Mouse (Mus musculus): ENCODE measurements at regions not wholly inside any gene's neighbourhood (a gene's known extent, or its start where the extent isn't known, plus 50 kb on each side); places are given as distances from the start of the nearest gene placed in this dataset.

DNA sequence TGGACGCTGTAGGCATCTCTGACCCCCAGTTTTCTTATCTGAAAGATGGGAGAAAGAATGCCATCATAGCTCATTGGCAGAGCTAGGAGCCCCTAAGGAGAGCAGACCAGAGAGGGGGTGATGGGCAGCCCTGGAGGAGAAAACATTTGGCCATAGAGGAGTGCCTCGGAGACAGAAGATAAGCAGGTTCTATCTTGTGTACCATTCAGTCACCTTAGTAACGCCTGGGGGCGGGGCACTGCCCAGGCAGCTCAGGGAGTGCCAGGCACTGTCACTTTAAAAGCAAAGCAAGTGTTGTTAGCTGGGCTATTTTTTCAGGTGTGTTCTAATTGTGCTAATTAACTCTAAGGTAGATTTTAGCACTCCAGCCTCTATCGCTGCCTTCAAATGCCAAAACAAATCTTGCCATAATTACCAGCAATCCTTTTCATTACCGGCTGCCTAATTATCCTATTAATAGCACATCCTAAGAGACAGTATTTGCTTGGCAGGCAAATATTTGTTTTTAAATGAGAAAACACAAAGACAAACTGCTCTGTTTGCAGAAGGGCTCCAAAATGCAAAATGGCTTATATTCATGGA, 119.1 kb downstream of the Tle3 start:
- H3K27ac ChIP-seq (replicated peaks) = no peak overlapping the region
- no peaks in the 10 kb centered on the region for H3K9me3 ChIP-seq
- ATAC-seq (ENCODE audit: low read depth) = no peak
- H3K4me2 ChIP-seq = no peak overlapping the region
- H3K27me3 ChIP-seq = peaks cover 62% of the 10 kb centered on the region
- H3K9ac ChIP-seq = no peak overlapping the region
- WGBS = 50% methylated on average over 6 of the region's 6 CpGs
- no peak overlapping the region for H3K4me3 ChIP-seq
- peaks cover 7% of the 10 kb centered on the region; the same call in 1 of the 2 replicates for H3K4me1 ChIP-seq (replicated peaks)
- no peaks in the 10 kb centered on the region for H3K36me3 ChIP-seq

DNA sequence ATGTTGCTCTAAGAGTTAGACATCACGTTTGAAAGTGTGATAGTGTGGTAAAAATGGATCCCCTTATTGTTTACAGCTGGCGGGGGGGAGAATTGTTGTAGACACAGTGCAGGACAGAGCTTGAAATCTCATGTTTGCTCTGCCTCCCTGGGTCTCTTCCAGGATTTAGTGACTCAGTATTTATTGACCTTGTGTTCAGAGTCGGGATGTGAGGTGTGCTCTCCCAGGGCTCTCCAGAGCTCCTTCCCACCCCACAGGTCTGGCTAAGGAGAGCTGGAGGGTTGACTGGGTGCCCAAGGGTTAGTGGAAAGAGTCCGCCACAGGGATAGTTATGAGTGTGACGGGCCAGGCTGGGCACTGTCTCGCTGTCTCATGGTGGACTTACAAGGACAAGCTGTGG, 117.8 kb downstream of the Tle3 start:
- Histone ChIP-seq H3K4me2 (no peak overlapping the region), H3K27ac (replicated peaks) (no peak overlapping the region), H3K27me3 (peaks cover 58% of the 10 kb centered on the region), H3K4me1 (replicated peaks) (peaks cover 7% of the 10 kb centered on the region; the same call in 1 of the 2 replicates), H3K9ac (no peak overlapping the region), H3K9me3 (no peaks in the 10 kb centered on the region), H3K4me3 (no peak overlapping the region), H3K36me3 (no peaks in the 10 kb centered on the region)
- no peak for ATAC-seq (ENCODE audit: low read depth)
- WGBS = 80% methylated on average over 6 of the region's 6 CpGs

DNA sequence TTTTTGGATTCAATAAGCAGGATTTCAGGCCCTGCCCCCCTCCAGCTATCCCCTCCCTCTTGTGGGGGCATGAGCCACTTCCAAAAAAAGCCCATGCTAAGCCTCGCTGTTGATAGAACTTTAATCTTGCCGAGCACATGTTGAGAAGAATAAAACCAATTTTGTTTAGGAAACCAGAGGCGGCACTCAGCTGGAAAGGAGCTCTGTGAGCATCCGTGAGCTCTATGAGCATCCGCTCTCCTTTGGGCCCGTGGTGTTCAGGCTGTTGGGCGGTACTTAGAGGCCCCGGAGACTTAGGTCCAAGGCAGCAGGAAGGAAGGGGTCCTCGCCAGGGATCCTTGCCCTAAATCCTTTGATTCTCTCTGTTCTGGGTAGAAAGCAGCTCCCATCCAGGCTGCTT, 117.0 kb downstream of the Tle3 start:
- no peaks in the 10 kb centered on the region for H3K9me3 ChIP-seq
- ATAC-seq (ENCODE audit: low read depth) = no peak
- H3K27ac ChIP-seq (replicated peaks) = no peak overlapping the region
- no peak overlapping the region for H3K4me3 ChIP-seq
- no peak overlapping the region for H3K4me2 ChIP-seq
- peaks cover 7% of the 10 kb centered on the region; the same call in 1 of the 2 replicates for H3K4me1 ChIP-seq (replicated peaks)
- H3K9ac ChIP-seq = no peak overlapping the region
- no peaks in the 10 kb centered on the region for H3K36me3 ChIP-seq
- WGBS = 38% methylated on average over 9 of the region's 9 CpGs
- peaks cover 56% of the 10 kb centered on the region for H3K27me3 ChIP-seq

DNA sequence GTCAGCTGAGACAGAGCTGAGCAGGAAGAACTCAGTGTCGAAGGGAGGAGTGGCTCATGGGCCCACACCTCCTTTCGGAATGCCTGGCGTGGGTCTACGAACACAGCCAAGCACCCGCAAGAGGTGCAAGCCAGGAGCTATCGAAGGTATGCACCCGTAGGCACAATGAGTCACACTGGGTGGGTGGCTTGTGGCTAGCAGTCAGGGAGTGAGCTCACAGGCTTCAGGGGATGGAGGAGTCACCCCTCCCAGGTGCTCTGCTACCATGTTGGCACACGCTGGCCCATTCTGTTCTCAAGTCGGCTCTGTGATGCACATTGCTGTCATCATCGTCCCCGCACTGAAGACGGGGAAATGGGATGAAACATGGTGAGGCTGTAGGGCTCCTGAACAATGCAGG, 115.7 kb downstream of the Tle3 start:
- no peak overlapping the region for H3K9ac ChIP-seq
- H3K27ac ChIP-seq (replicated peaks) = no peak overlapping the region
- H3K4me3 ChIP-seq = no peak overlapping the region
- peaks cover 46% of the 10 kb centered on the region for H3K27me3 ChIP-seq
- 91% methylated on average over 12 of the region's 12 CpGs for WGBS
- peaks cover 7% of the 10 kb centered on the region; the same call in 1 of the 2 replicates for H3K4me1 ChIP-seq (replicated peaks)
- H3K9me3 ChIP-seq = no peaks in the 10 kb centered on the region
- no peak overlapping the region for H3K4me2 ChIP-seq
- no peaks in the 10 kb centered on the region for H3K36me3 ChIP-seq
- no peak for ATAC-seq (ENCODE audit: low read depth)

DNA sequence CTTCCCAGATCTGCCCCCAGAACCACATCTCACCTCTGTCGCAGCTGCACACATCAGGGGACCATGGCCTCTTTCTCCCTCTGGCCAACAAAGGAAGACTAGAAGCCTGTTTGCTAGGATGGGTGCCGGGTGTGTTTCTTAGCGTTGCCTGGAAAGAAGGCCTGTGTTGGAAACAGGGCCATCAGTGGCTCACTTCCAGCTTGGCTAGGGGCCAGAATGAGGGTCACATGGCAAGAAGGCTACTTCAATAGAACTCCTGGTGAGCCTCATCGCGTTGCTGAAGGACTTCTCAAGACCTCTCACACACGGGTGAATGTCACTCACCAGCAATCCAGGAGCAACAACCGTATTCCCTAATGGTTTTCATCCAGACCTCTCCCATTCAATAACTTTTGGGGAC, 115.0 kb downstream of the Tle3 start:
- H3K4me3 ChIP-seq = no peak overlapping the region
- no peaks in the 10 kb centered on the region for H3K9me3 ChIP-seq
- peaks cover 7% of the 10 kb centered on the region; the same call in 1 of the 2 replicates for H3K4me1 ChIP-seq (replicated peaks)
- no peaks in the 10 kb centered on the region for H3K36me3 ChIP-seq
- no peak overlapping the region for H3K27ac ChIP-seq (replicated peaks)
- H3K4me2 ChIP-seq = no peak overlapping the region
- 62% methylated on average over 7 of the region's 7 CpGs for WGBS
- H3K27me3 ChIP-seq = peaks cover 43% of the 10 kb centered on the region
- ATAC-seq (ENCODE audit: low read depth) = no peak
- no peak overlapping the region for H3K9ac ChIP-seq

DNA sequence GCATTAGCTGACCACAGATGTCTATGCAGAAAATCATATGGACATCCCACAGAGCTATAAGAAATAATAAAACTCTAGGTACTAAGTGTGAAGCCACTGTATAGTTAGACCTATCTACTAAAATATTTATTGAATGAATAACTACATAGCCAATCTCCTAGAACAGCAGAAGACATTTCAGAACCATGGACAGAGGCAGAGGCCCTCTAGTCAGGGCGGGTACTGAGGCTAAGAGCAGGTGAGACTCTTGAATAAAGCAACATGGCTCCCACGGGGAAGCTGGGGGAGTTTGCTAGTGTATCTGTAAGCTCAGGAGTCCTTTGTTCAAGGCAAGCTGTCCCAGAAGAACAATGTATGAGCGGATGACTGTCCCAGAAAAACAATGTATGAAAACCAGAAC, 112.2 kb downstream of the Tle3 start:
- no peak overlapping the region for H3K4me3 ChIP-seq
- no peak overlapping the region for H3K4me2 ChIP-seq
- no peak overlapping the region for H3K27ac ChIP-seq (replicated peaks)
- no peak overlapping the region for H3K9ac ChIP-seq
- H3K36me3 ChIP-seq = no peaks in the 10 kb centered on the region
- H3K4me1 ChIP-seq (replicated peaks) = peaks cover 8% of the 10 kb centered on the region
- no peaks in the 10 kb centered on the region for H3K9me3 ChIP-seq
- 30% methylated on average over 3 of the region's 3 CpGs for WGBS
- peaks cover 38% of the 10 kb centered on the region for H3K27me3 ChIP-seq
- ATAC-seq (ENCODE audit: low read depth) = no peak

DNA sequence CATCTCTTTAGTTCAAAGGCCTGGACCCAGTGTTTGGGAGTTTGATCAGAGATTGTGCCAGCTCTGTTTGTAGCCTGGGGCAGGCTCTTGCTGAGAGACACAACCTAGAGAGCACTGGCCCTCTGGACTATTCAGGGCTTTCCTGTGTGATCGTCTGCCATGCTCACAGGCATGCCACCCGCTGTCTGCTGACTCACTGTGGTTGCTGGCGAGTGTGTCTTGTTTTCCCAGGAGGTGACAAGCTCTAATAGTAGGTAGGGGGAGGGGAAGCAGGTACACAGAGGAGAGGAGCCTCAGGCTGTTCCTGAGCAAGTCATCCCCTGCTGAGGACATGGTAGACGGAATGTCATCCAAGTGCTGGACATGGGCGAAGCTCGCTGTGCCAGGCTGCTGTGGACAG, 107.5 kb downstream of the Tle3 start:
- no peak for ATAC-seq (ENCODE audit: low read depth)
- Histone ChIP-seq H3K27ac (replicated peaks) (no peak overlapping the region), H3K9me3 (no peaks in the 10 kb centered on the region), H3K4me3 (no peak overlapping the region), H3K9ac (no peak overlapping the region; the same call in 1 of the 2 replicates), H3K36me3 (no peaks in the 10 kb centered on the region), H3K4me1 (replicated peaks) (peaks cover 15% of the 10 kb centered on the region), H3K4me2 (no peak overlapping the region), H3K27me3 (peaks cover 39% of the 10 kb centered on the region)
- WGBS = 40% methylated on average over 6 of the region's 6 CpGs

DNA sequence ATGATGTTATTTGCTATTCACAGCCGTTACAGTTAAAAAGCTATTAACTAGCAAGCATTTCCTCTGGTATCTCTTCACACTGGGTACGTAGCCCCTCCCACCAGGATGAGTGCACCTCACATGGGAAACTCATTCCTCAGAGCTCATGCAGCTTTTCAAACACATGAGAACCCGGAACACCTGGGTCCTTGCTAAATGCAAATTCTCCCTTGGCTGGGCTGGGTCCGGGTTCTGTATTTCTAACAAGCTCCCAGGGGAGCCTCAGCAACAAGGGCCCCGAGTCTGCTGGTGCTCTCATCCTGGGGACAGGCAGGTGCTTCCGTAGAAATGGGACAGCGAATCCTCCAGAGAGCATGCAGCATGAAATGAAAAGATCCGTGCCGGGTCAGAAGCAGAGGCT, 106.7 kb downstream of the Tle3 start:
- H3K9ac ChIP-seq = no peak overlapping the region
- no peaks in the 10 kb centered on the region for H3K36me3 ChIP-seq
- ATAC-seq (ENCODE audit: low read depth) = 0 out of 2 replicates have a peak, but pooled peaks have one; percentile 59
- H3K27me3 ChIP-seq = peaks cover 44% of the 10 kb centered on the region
- peaks cover 15% of the 10 kb centered on the region for H3K4me1 ChIP-seq (replicated peaks)
- H3K9me3 ChIP-seq = no peaks in the 10 kb centered on the region
- no peak overlapping the region for H3K4me2 ChIP-seq
- no peak overlapping the region for H3K27ac ChIP-seq (replicated peaks)
- WGBS = 14% methylated on average over 9 of the region's 9 CpGs
- H3K4me3 ChIP-seq = no peak overlapping the region

DNA sequence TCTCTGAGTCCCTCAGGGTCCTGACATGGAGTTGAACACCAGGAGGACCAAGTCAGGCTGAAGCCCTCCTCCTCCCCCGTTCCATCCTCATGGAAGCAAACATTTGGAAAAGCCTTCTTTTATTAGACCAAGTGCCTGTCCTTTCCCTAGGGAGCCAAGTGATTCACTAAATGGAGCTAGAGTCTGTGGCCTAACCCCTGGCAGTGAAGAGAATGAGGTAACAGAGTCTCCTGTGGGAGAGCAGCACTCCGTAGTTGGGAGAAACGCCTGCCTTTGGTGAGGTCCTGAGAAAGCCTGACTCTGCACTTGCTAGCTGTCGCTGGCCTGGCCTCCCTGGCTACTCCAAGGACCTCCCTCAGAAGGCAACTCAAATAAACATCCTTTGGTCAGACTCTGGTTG, 104.2 kb downstream of the Tle3 start:
- H3K4me2 ChIP-seq = no peak overlapping the region
- no peaks in the 10 kb centered on the region for H3K36me3 ChIP-seq
- 63% methylated on average over 4 of the region's 4 CpGs for WGBS
- H3K9me3 ChIP-seq = no peaks in the 10 kb centered on the region
- H3K4me3 ChIP-seq = no peak overlapping the region
- H3K27me3 ChIP-seq = peaks cover 60% of the 10 kb centered on the region
- H3K4me1 ChIP-seq (replicated peaks) = peaks cover 20% of the 10 kb centered on the region
- no peak overlapping the region for H3K9ac ChIP-seq
- no peak overlapping the region for H3K27ac ChIP-seq (replicated peaks)
- ATAC-seq (ENCODE audit: low read depth) = no peak

DNA sequence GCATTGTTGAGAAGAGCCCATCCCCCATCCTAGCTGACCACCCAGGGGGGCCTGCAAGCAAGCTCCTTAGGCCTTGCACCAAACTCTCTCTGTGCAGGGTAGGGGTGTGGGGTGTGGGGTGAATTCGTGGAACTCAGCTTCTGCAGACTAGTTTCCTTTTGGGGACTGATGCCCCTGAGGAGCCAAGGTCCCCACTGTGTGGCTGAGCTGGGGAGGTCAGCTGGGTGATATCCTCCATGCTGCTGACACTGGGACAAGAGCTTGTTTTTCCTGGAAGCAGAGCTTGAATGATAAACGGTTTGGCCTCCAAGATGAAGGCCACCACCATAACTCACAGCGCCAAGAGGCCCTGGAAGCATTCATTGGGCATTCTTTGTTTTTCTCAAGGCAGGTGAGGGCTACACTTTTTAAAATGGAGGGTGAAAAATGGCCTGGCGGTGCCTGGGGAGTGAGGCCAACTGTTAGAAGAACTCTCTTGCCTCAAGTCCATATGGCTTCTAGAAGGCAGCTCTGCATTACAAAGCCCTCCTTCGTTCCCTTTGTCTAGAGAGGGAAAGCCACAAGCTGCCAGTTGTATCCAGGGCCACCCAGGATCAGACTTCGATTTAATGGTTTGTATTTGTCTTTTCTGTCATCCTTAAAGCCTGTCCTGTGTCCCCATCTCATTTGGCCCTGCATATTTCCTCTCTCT, 98.8 kb downstream of the Tle3 start:
- Histone ChIP-seq H3K27ac (replicated peaks) (no peak overlapping the region), H3K4me3 (no peak overlapping the region), H3K4me2 (no peak overlapping the region), H3K4me1 (replicated peaks) (peaks cover 38% of the 10 kb centered on the region), H3K36me3 (no peaks in the 10 kb centered on the region), H3K9me3 (peaks cover 7% of the 10 kb centered on the region; the same call in 1 of the 2 replicates), H3K9ac (no peak overlapping the region), H3K27me3 (peaks cover 72% of the 10 kb centered on the region)
- WGBS = 22% methylated on average over 6 of the region's 6 CpGs
- ATAC-seq (ENCODE audit: low read depth) = no peak

DNA sequence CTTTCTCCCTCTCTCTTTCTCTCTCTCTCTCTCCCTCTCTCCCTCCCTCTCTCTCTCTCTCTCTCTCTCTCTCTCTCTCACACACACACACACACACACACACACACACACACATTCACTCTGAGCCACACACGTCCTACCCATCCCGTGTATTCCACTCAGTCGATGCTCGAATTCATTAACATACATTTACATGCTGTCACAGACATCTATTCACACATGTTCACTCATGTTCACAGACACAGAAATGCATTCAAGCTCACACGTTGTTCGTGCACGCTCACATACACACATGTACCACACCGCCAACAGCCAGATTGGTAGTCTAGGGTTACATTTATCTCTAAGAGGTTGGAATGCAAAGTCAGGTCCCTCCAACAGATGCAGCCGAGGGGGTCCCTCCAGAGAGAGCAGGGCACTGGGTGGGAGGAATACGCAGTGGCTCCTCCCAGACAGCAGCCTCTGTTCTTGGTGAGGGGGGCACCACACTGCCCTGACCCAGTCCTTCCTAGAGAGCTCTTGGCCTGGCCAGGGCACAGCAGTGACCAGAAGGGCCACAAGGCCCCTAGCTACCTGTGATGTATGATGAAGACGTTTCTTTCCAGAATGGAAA, 96.8 kb downstream of the Tle3 start:
- ATAC-seq (ENCODE audit: low read depth) = peak; percentile 52
- WGBS = 25% methylated on average over 11 of the region's 11 CpGs
- peak overlapping the region; percentile 24; the same call in 1 of the 2 replicates for H3K4me2 ChIP-seq
- H3K27me3 ChIP-seq = peaks cover 73% of the 10 kb centered on the region
- H3K4me1 ChIP-seq (replicated peaks) = peaks cover 38% of the 10 kb centered on the region
- H3K4me3 ChIP-seq = no peak overlapping the region
- H3K9me3 ChIP-seq = peaks cover 19% of the 10 kb centered on the region
- H3K9ac ChIP-seq = no peak overlapping the region
- H3K27ac ChIP-seq (replicated peaks) = peak overlapping the region; percentile 54
- no peaks in the 10 kb centered on the region for H3K36me3 ChIP-seq

DNA sequence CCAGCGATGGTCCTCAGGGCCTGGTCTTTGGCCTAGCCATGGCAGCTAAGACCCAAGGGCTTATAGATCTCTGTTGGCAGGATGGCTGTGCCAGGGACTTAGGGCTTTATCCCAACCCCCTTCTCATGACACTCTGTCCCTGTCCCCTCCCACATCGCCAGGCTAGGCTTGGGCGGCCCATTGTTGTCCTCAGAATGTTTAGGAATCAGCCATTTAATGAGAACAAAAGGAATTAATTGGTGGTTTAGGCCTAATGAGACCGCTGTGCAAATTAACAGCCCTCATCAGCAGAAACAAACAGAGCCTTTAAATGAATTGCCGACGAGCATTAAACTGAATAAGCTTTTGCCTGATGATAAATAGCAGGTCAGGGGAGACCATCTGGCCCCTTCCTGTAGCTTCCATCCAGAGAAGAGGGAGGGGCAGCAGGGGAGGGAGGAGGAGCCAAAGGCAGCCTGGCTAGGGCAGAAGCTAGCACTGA, 96.2 kb downstream of the Tle3 start:
- Histone ChIP-seq H3K36me3 (no peaks in the 10 kb centered on the region), H3K27me3 (peaks cover 73% of the 10 kb centered on the region), H3K4me2 (no peak overlapping the region), H3K9me3 (peaks cover 19% of the 10 kb centered on the region), H3K27ac (replicated peaks) (peak overlapping the region; percentile 57), H3K4me3 (no peak overlapping the region), H3K9ac (no peak overlapping the region), H3K4me1 (replicated peaks) (peaks cover 38% of the 10 kb centered on the region)
- 11% methylated on average over 6 of the region's 6 CpGs for WGBS
- ATAC-seq (ENCODE audit: low read depth) = peak; percentile 93

All from neural tube, embryonic 13.5 days (tissue).